Mouse (Mus musculus) forebrain, embryonic 10.5 days (tissue): Measurements from ENCODE around the gene Vmn1r49. TPM values are rescaled to one million over a fixed set of nuclear protein-coding genes. Genes with fewer than 3 reads are reported as not detected.
"Not testable (repeated sequence)": the region's sequence is repeated elsewhere in the genome, so short reads cannot be mapped to it uniquely, and the experiment has no call there.

Experiments
- DNase-seq: peaks from one replicate; pipeline ENCODE4 v3.0.0-alpha.2; 2017; ENCODE audit warnings: low spot score; ENCODE audit errors: extremely low spot score
- H3K27ac ChIP-seq: fragments of 300-500 bp; sonication (generic); 2 replicates; pipeline ENCODE4 v1.5.1; 2016; ENCODE audit warnings: mild to moderate bottlenecking
- H3K27me3 ChIP-seq: fragments of 300-500 bp; sonication (generic); 2 replicates; pipeline ENCODE4 v1.6.1; 2016; ENCODE audit warnings: mild to moderate bottlenecking; ENCODE audit not compliant: poor library complexity, severe bottlenecking
- H3K36me3 ChIP-seq: fragments of 300-500 bp; sonication (generic); replicated peaks from 2 replicates; pipeline ENCODE4 v1.6.1; 2016; ENCODE audit warnings: mild to moderate bottlenecking, moderate library complexity
- H3K4me1 ChIP-seq: fragments of 300-500 bp; sonication (generic); 2 replicates; pipeline ENCODE4 v1.6.1; 2016
- H3K4me3 ChIP-seq: fragments of 300-500 bp; sonication (generic); 2 replicates; pipeline ENCODE4 v1.5.1; 2016; ENCODE audit warnings: mild to moderate bottlenecking, moderate library complexity
- H3K9me3 ChIP-seq: fragments of 300-500 bp; sonication (generic); 2 replicates; pipeline ENCODE4 v1.6.1; 2016; ENCODE audit warnings: mild to moderate bottlenecking, moderate library complexity
- WGBS: fragments of 180-500 bp; shearing (Covaris S2); methylation state at CpG from one replicate; pipeline ENCODE4 v1.1.7; 2016; 5-methylcytosine and 5-hydroxymethylcytosine counted together
- polyA plus RNA-seq: library from polyadenylated mRNA; unstranded; fragments of >200 nt; fragmentation: Nextera tagmentation; extraction: Ambion mirVana; gene quantifications from 2 replicates; pipeline ENCODE4 v1.2.1, GENCODE M21; 2016

Vmn1r49 gene
- not detected in 2 replicates for polyA plus RNA-seq

- H3K36me3 ChIP-seq, result no peaks in the 10 kb centered on the region
- H3K9me3 ChIP-seq, result peaks cover 35% of the 10 kb centered on the region
- no peaks in the 10 kb centered on the region for H3K4me1 ChIP-seq
- 86% methylated on average over 4 of the region's 4 CpGs for WGBS
- no peak within 1 kb of the TSS for H3K27ac ChIP-seq
- no peaks in the 10 kb centered on the region for H3K27me3 ChIP-seq
- no peak within 1 kb of the TSS for H3K4me3 ChIP-seq
- DNase-seq, result no peak
Observed at GRCm38 (mm10) chr6:90078406-90078805, at the start of gene Vmn1r49. Gene Vmn1r49 (minus strand): TSS chr6:90078506.

GRCm38 (mm10) chr6:90122296-90122695 lies 44.0 kb upstream of the Vmn1r49 start, which contains the start of gene Vmn1r51:
Gene Vmn1r51 (plus strand): TSS chr6:90122596.
- H3K27me3 ChIP-seq, H3K4me1 ChIP-seq, H3K4me3 ChIP-seq, H3K36me3 ChIP-seq, DNase-seq, H3K27ac ChIP-seq: not testable (repeated sequence)
- 83% methylated on average over 1 of the region's 1 CpGs for WGBS
- peaks cover 27% of the 10 kb centered on the region; the same call in 1 of the 2 replicates for H3K9me3 ChIP-seq

- Histone ChIP-seq H3K27ac (no peak within 1 kb of the TSS), H3K27me3 (no peaks in the 10 kb centered on the region), H3K4me1 (no peaks in the 10 kb centered on the region), H3K36me3 (no peaks in the 10 kb centered on the region), H3K9me3 (peaks cover 51% of the 10 kb centered on the region), H3K4me3 (no peak within 1 kb of the TSS)
- DNase-seq, result no peak
- WGBS, result 74% methylated on average over 2 of the region's 2 CpGs
Observed at GRCm38 (mm10) chr6:90101130-90101529, 22.8 kb upstream of the Vmn1r49 start, which contains the start of gene Vmn1r50. Gene Vmn1r50 (plus strand): TSS chr6:90101430.

GRCm38 (mm10) chr6:90100566-90100965 lies 22.3 kb upstream of the Vmn1r49 start:
- 88% methylated on average over 2 of the region's 2 CpGs for WGBS

GRCm38 (mm10) chr6:90036741-90037140 lies 41.6 kb downstream of the Vmn1r49 start, which contains the start of gene Vmn1r48:
Gene Vmn1r48 (minus strand): TSS chr6:90036841.
- not testable (repeated sequence) for H3K27ac ChIP-seq, DNase-seq, H3K36me3 ChIP-seq, H3K27me3 ChIP-seq, H3K4me1 ChIP-seq, H3K4me3 ChIP-seq, H3K9me3 ChIP-seq
- no CpG with 5 or more reads among the region's 2 CpGs for WGBS

More at GRCm38 (mm10) chr6:90100566-90100965, 22.3 kb upstream of the Vmn1r49 start:
- Histone ChIP-seq H3K4me1 (no peaks in the 10 kb centered on the region), H3K9me3 (peaks cover 53% of the 10 kb centered on the region), H3K27me3 (no peaks in the 10 kb centered on the region), H3K27ac (no peak overlapping the region), H3K4me3 (no peak overlapping the region), H3K36me3 (no peaks in the 10 kb centered on the region)
- DNase-seq, result no peak

Other genes starting within 250 kb of the Vmn1r49 start
- not detected in 2 replicates for gene Vmn1r42, start 202.1 kb downstream of the Vmn1r49 start, polyA plus RNA-seq
- not detected in 2 replicates for gene Vmn1r43, start 202.1 kb downstream of the Vmn1r49 start, polyA plus RNA-seq
- not detected in 2 replicates for gene Vmn1r44, start 194.8 kb downstream of the Vmn1r49 start, polyA plus RNA-seq
- gene Vmn1r45, start 137.9 kb downstream of the Vmn1r49 start, polyA plus RNA-seq, result not detected in 2 replicates
- not detected in 2 replicates for gene Vmn1r46, start 109.2 kb downstream of the Vmn1r49 start, polyA plus RNA-seq
- not detected in 2 replicates for gene Vmn1r47, start 62.4 kb downstream of the Vmn1r49 start, polyA plus RNA-seq
- gene Vmn1r48, start 41.7 kb downstream of the Vmn1r49 start, polyA plus RNA-seq, result not detected in 2 replicates
- not detected in 2 replicates for gene Vmn1r50, start 22.9 kb upstream of the Vmn1r49 start, polyA plus RNA-seq
- 0.04 TPM in 1 of 2 replicates, not detected in the other for gene Vmn1r51, start 44.1 kb upstream of the Vmn1r49 start, polyA plus RNA-seq
- gene Vmn1r52, start 96.3 kb upstream of the Vmn1r49 start, polyA plus RNA-seq, result not detected in 2 replicates
- not detected in 2 replicates for gene V1ra8, start 124.3 kb upstream of the Vmn1r49 start, polyA plus RNA-seq
- not detected in 2 replicates for gene Vmn1r53, start 145.9 kb upstream of the Vmn1r49 start, polyA plus RNA-seq
- gene Vmn1r54, start 167.8 kb upstream of the Vmn1r49 start, polyA plus RNA-seq, result not detected in 2 replicates
- gene BC048671, start 222.7 kb upstream of the Vmn1r49 start, polyA plus RNA-seq, result not detected in 2 replicates
- gene Chst13, start 246.7 kb upstream of the Vmn1r49 start, polyA plus RNA-seq, result not detected in 2 replicates